Mouse (Mus musculus) cerebellum, adult 18-20 months (tissue): ENCODE data around the gene Zhx3.
A peak's percentile ranks its signal among the peaks of the same experiment; 100 is the strongest.

Experiments used
- DNase-seq, 2 experiments: peaks; one replicate each; pipeline ENCODE4 v3.0.0; 2021

The Zhx3 gene

GRCm38 (mm10) chr2:160881462-160882101, 8.8 kb upstream of the Zhx3 start:
- no peak for DNase-seq

DNA sequence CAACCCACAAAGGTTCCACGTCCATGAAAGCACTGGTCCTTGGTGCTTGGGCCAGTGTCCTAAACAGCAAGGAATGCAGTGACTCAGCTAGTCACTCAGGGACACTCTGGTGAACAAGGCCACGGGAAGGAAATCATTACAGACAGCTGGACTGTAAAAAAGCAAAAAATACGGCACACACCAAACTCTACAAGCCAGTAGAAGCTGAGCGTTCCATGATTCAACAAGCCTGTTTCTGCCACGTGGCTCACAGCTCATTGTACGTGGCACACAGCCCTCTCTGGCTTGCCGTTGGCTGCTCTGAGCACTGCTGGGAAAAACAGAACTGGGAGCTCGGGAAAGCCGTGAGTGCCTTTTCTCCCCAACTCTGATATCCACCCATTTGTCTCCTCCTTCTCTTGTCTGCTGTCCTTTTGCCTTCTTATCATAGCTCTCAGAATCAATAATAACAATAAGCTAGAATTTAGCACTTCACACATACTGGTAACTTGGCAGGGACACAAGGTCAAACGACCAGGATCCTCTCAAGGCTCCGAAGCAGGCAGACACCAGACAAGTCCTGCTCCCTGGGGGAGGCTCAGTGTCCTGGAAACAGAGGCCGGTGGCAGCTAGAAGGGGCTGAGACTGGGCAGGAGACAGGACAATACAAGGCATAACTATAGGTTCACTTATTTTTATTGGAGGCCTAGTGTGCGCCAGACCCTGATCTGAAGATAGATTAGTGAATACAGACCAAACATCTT, 7.8 kb upstream of the Zhx3 start, which contains the start of gene Lpin3:
Gene Lpin3, plus strand, starts transcription at position 218 of the 743 bp plus-strand sequence.
- no peak for DNase-seq

DNA sequence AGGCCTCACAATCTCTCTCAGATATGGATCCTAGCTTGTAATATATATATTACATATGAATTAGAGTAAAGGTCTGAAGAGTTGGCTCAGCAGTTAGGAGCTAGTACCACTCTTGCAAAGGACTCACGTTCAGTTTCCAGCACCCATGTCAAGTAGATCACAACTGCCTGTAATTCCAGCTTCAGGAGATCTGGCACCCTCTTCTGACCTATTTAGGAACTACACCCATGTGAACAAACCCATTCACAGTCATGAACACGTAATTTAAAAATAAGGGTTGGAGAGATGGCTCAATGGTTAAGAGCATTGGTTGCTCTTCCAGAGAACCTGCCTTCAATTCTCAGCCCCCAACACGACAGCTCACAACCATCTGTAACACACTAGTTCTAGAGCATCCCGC, 3.3 kb upstream of the Zhx3 start:
- no peak for DNase-seq

DNA sequence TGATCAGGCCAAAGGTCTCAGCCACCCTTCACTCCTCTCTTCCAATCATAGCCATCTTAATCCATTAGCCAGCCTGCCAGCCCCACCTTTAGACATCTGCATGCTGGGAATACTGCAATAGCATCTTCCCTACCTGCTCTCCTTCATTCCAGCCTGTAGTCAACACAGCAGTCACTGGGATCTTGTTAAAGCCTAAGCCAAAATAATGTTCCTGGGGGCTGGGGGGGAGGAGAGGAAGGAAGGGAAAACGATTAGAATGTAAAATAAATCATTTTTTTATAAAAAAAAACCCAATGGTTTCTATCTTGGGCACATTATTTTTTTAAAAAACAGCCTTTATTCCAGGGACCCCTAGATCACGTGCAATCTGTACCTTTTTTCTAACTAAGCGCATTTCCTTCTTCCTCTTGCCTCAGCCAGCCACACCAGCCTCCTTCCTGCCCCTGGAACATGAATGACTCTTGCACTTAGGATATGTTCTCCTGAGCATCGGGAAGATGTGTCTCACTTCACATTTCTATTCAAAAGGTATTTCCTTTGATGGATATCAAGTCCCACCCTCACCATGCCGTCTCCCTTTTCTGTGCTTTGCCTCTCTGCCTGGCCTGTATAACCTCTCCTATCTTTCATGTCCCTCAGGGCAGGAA, 1.6 kb upstream of the Zhx3 start:
- no peak for DNase-seq

DNA sequence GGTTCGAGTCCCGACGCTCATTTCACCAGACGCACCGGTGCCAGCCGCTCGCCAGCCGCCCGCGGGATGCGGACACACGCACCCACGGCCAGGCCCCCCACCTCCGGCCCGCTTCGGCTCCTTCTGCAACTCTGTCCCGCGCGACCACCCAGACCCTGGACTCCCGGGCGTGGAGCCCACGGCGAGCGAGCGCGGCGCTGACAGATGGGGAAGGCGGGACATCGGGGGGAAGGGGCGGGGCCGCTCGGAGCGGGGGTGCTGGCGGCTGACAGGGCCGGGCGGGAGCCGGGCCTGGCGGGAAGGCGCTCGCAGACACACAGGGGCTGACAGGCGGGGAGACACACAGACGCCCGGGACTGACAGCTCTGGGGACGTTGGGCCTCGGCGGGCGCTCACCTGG, 403 bp downstream of the Zhx3 start:
- DNase-seq: peak; percentile 73 to 83

- DNase-seq: peak in 1 of 2 experiments; percentile 10
Measured at GRCm38 (mm10) chr2:160871310-160871709, 1.5 kb downstream of the Zhx3 start.

- DNase-seq: no peak
Measured at GRCm38 (mm10) chr2:160869446-160869845, 3.4 kb downstream of the Zhx3 start.

GRCm38 (mm10) chr2:160865266-160865665, 7.5 kb downstream of the Zhx3 start:
- DNase-seq: peak; percentile 42 to 57

GRCm38 (mm10) chr2:160864112-160864511, 8.7 kb downstream of the Zhx3 start:
- no peak for DNase-seq

DNA sequence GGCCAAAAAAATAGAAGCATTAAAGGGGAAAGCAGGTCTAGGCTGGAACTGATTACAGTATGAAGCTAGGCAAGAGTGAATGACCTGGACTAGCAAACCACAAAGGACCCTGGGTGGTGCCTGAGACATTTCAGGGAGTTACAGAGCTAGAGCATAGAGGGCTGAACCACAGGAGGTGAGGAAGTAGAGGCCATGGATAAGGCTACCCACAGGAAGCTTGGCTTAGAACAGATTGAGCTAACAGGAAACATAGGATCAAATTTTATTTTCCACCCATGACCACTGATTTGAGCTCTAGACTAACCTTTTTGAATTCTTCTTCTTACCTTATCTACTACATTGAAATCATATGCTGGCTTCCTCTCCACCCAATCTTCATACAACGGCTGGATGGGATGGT, 12.4 kb downstream of the Zhx3 start:
- no peak for DNase-seq

GRCm38 (mm10) chr2:160856359-160857102, 16.3 kb downstream of the Zhx3 start:
- no peak for DNase-seq

DNA sequence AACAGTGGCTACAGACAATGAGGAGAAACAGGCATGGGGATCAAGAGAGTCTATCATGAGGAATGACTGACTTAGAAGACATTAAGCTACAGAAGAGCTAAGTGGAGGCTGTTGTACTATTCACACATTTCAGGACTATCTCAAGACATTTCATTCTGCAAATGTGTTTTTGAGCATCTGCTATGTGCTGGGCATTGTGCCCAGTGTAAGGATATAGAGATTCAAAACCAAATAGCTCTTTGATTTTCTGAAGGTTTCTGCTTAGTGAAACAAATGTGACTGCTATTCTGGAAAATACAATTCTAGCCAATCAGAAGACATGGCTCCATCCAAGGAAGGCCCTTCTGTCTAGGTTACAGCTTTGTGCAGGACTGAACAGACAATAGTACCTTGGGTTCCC, 18.1 kb downstream of the Zhx3 start:
- peak; percentile 63 to 65 for DNase-seq

DNA sequence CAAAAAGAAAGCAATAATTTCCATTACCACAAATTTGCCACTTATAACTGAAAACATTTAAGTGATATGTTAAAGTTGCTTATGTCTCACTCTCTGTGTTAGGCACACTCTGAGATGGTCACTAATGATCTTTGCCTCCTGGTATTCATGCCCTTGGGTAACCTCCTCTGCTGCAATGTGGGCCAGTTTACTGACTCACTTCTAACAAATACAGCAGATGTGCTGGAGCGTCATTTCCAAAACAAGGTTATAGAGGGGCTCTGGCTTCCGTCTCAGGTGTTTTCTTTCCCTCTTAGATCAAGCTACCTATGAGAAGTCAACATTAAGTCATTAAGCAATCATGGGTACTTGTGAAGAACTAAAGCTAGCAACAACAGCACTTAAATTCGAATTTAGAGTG, 22.4 kb downstream of the Zhx3 start:
- no peak for DNase-seq

DNA sequence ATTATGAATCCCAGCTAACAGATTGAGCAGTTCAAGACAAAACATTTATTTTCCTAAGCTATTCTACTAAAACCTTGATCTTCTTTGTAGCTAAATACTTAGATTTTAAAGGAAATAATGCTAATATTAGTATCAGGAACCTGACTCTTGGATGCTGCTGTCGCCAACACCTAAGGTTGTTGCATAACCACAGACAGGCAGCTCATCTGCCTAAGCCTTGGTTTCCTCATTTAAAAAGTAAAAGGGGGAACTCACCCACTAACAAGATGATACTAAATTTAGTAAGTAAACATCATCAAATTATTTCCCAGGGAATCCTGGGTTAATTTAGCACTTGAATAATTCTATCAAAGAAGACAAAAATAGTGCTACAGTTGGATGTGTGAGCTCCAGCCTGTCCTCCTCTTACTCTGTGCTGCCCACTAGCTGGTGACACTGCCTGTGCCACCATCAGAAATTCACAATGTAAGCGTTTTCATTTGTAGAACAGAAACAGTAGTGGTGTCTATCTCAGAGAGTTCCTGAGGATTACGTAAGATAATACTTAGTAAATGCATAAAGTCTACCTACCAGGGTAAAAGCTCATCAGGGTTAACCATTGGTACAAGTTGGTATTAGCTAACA, 23.1 kb downstream of the Zhx3 start:
- DNase-seq: peak in 1 of 2 experiments; percentile 34

DNA sequence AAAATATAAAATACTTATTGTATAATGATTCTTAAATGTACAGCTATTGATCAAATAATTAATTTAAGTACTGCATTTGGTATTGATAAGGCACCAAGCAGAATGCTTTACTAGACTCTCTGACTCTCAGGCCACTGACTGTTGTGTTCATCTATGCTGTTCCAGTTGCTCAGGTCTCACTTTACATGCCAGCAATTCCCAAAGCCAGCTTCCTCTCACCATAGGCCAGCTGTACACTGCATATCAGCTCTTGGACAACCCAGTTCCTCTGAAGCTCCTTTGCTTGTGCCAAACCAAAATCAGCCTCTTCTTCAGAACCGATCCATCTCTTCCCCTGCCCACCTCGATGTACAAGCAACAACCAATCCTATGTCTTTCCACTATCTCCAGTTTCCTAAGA, 24.6 kb downstream of the Zhx3 start:
- no peak for DNase-seq

- DNase-seq: no peak
Measured at GRCm38 (mm10) chr2:160847664-160848063, 25.1 kb downstream of the Zhx3 start.

DNA sequence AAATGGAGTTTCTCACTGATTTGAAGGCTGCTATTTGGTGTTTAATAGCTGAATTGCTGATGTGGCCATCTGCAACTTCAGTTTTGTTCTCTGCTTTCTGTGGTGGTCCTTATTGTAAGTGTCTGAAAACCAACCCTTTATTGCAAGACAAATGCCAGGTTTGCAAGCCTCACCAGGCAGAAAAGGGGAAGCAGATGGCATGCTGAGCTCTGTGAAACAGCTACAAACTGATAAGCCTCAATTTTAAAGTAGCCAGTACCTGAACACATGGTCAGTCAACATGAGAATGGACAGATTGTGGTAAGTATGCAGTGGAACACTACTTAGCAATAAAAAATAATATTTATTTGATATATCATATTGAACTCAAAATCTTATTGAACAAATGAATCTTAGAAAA, 32.0 kb downstream of the Zhx3 start:
- DNase-seq: no peak

DNA sequence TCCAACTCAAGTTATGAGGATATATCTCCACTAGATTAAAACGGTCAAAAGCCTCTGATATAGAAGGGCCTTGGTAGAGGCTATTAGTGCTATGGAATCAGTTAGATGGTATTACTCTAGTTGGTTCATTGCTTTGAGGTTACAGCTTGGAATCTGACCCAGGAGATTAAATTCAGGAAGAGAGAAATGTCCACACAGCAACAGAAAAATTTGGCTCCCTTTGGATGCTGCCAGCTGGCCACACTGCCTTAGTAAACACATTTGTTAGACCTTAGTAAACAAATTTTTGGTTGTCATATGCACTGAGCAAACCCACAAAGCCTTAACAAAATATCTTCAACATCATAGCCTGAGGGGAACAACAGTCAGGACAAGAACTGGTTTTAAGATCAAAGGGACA, 62.0 kb downstream of the Zhx3 start:
- no peak for DNase-seq

GRCm38 (mm10) chr2:160810376-160810775, 62.4 kb downstream of the Zhx3 start:
- DNase-seq: no peak

DNA sequence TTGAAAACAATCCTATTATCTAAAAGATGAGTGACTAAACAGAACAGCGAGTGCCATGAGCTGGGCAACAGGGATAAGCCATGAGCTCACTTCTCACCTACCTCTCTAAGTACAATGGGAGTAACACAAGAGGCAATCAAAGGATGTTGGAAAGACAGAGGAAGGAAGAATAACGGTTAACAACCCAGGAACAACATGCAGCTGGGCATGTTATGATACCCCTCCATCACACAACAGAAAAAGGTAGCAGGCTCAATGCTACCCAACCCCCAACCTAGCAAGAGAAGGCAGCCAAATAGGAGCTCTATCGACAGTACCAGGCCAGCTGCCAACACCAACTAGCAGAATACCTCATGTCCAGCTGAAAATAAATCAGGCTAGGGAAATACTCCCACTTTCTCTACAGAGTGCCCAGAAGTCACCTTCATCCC, 66.7 kb downstream of the Zhx3 start:
- DNase-seq: peak; percentile 52 to 58

DNA sequence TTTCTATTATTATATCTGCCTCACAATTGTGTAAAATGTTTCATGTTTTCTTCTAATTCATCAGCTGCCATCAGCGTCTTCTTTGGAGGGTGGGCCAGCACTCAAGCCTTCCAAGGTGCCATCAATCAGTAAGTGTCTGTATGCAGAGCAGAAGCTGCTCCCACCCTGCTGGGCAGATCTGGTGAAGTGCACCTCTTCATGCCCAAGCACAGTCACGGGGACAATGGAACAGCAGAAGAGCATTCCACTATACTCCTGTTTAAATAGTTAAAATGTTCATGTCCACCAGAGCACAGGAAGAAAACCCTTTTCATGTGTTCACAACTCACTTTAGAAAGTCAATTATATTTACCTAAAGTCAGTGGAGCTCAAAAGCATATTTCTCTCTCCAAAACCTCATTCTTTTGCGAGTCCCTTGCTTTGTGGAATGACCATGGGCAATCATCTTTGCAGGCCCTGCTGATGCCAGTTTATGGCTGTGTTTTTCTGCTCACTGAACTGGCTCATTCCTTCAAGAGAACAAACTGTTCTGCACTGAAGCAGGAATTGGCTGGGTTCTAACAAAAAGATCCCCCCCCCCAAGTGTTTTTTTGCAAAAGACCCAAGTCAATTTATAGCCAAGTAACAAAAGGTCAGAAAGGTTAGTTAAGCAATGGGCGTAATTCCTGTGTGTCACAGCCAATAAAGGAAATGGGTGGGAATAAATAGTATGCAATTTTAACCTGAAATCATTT, 67.8 kb downstream of the Zhx3 start:
- no peak for DNase-seq

DNA sequence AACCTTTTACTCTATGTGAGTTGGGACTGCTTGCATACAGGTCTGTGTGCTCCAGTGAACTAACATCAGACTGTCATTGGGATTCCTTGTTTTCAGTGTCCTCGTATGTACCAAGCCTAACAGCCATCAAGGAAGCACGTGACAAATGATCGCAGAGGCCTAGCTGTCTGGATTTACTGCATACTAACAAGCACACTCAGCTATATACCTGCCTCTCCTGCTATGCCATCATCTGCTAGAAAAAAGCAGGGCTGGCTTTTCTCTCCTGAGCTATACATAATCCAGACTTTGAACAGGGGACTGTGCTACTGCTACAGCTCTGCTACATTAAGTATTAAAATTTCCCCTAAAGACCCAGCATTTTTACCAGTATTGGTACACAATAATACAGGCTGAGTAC, 70.5 kb downstream of the Zhx3 start:
- no peak for DNase-seq
